In the genomic region with DNA sequence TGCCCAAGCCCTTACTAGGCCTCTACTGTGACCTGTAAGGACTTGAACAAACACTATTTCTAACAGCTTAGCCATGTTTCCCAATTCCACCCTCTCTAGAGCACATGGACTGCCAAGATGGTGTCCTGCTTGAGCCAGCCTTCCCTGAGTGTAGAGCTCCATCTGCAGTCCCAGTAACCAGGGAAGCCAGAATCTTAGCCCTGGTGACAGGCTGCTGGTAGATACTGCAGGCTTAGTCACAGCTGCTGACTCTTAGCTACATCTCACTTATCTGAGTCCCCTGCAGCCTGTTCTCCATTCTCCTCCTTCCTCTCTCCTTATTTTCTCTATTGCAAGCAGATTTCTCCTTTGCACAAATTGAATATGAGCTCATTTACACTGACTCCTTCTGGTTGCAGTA, we compare ENCODE assay signal across 27 mouse cellular contexts.
A peak's percentile ranks its signal among the peaks of the same experiment; 100 is the strongest.
DNase-seq lines count a peak whose midpoint lies in the region; ATAC-seq and TF ChIP-seq lines count a peak whose summit lies in the region.
"Had no signal": no experiment of that assay in that cellular context is flagged by ENCODE, and none has a peak within 500 bp of the region (broad histone marks: within the 10 kb centered on the region; RNA-seq: fewer than 3 reads in every experiment).

No protein-coding gene starts in this region.

- no peaks in the 10 kb centered on the region for H3K27me3 ChIP-seq in lung, postnatal 0 days (replicated peaks; ENCODE audit: insufficient read depth, low read length)
- H3K27me3 ChIP-seq: embryonic facial prominence, embryonic 13.5 days; forebrain, embryonic 12.5 days; forebrain, embryonic 15.5 days; heart, embryonic 13.5 days; hindbrain, embryonic 12.5 days; hindbrain, embryonic 15.5 days had no signal

- no peak overlapping the region for H3K4me2 ChIP-seq in lung, postnatal 0 days (replicated peaks; ENCODE audit: low read depth, low read length)
- H3K4me2 ChIP-seq: embryonic facial prominence, embryonic 13.5 days; forebrain, embryonic 12.5 days; forebrain, embryonic 15.5 days; heart, embryonic 13.5 days; hindbrain, embryonic 12.5 days; hindbrain, embryonic 15.5 days had no signal

- no peaks in the 10 kb centered on the region for H3K36me3 ChIP-seq in lung, postnatal 0 days (ENCODE audit: insufficient read depth, low read length)
- H3K36me3 ChIP-seq: embryonic facial prominence, embryonic 10.5 days; embryonic facial prominence, embryonic 13.5 days; forebrain, embryonic 12.5 days; forebrain, embryonic 15.5 days; heart, embryonic 10.5 days; heart, embryonic 13.5 days; hindbrain, embryonic 12.5 days; hindbrain, embryonic 15.5 days had no signal

- no peak overlapping the region for H3K4me3 ChIP-seq in lung, postnatal 0 days (ENCODE audit: low read depth, low read length)
- H3K4me3 ChIP-seq: embryonic facial prominence, embryonic 10.5 days; embryonic facial prominence, embryonic 13.5 days; erythroblast, embryonic 14.5 days; forebrain, embryonic 12.5 days; forebrain, embryonic 15.5 days; heart, embryonic 10.5 days; heart, embryonic 13.5 days; hindbrain, embryonic 12.5 days; hindbrain, embryonic 15.5 days had no signal

- ATAC-seq in lung, postnatal 0 days, result peak; percentile 59
- ATAC-seq: activated CD4-positive, CD25-positive, alpha-beta regulatory T cell, adult 4 months; CD4-positive, CD25-positive, alpha-beta regulatory T cell, adult 4 months; forebrain, embryonic 15.5 days; intestine, postnatal 0 days had no signal

- no peak for TF ChIP-seq EP300 in lung, postnatal 0 days (IDR thresholded peaks at IDR 0.05)

- no peak overlapping the region for H3K27ac ChIP-seq in lung, postnatal 0 days (ENCODE audit: low read length)
- H3K27ac ChIP-seq: embryonic facial prominence, embryonic 10.5 days; embryonic facial prominence, embryonic 13.5 days; forebrain, embryonic 12.5 days; forebrain, embryonic 15.5 days; heart, embryonic 10.5 days; heart, embryonic 13.5 days; hindbrain, embryonic 12.5 days; hindbrain, embryonic 15.5 days had no signal

- no peaks in the 10 kb centered on the region for H3K4me1 ChIP-seq in lung, postnatal 0 days (ENCODE audit: insufficient read depth, low read depth, low read length)
- H3K4me1 ChIP-seq: embryonic facial prominence, embryonic 13.5 days; forebrain, embryonic 12.5 days; forebrain, embryonic 15.5 days; heart, embryonic 10.5 days; heart, embryonic 13.5 days; hindbrain, embryonic 12.5 days; hindbrain, embryonic 15.5 days had no signal

- H3K9ac ChIP-seq in lung, postnatal 0 days (replicated peaks; ENCODE audit: low read depth), result no peak overlapping the region
- H3K9ac ChIP-seq: embryonic facial prominence, embryonic 13.5 days; forebrain, embryonic 12.5 days; forebrain, embryonic 15.5 days; heart, embryonic 13.5 days; hindbrain, embryonic 12.5 days; hindbrain, embryonic 15.5 days had no signal

- H3K9me3 ChIP-seq in lung, postnatal 0 days (ENCODE audit: low read length), result no peaks in the 10 kb centered on the region
- H3K9me3 ChIP-seq: embryonic facial prominence, embryonic 10.5 days; embryonic facial prominence, embryonic 13.5 days; forebrain, embryonic 12.5 days; forebrain, embryonic 15.5 days; heart, embryonic 10.5 days; heart, embryonic 13.5 days; hindbrain, embryonic 12.5 days; hindbrain, embryonic 15.5 days had no signal

- DNase-seq in heart, adult 11 months, result peak; percentile 49
- no peak for DNase-seq in heart, adult 8-10 months (ENCODE audit: low spot score)
- DNase-seq in lung, postnatal 0 days (ENCODE audit: low spot score), result peak; percentile 29
- DNase-seq in lung, postnatal 14 days, result no peak
- DNase-seq in adipocyte (ENCODE audit: low spot score), result peak; percentile 14
- no peak for DNase-seq in embryo, embryonic 9.5 days (ENCODE audit: extremely low spot score)
- DNase-seq: adrenal gland, postnatal 10 days; adrenal gland, postnatal 36 days; cerebellum, adult 11 months; cerebellum, adult 2 months; cerebellum, adult 9-11 months; cerebellum, postnatal 25 days; gastrocnemius, postnatal 10 days; gastrocnemius, postnatal 36 days; heart, postnatal 14 days had no signal

- TF ChIP-seq CTCF in lung, postnatal 0 days (IDR thresholded peaks at IDR 0.05), result no peak

Comparison
In these comparisons a context has a peak if more than half of its experiments do, and no peak if none do; other contexts are left out.
1. DNase-seq: peak in heart, adult 11 months (single experiment), lung, postnatal 0 days (single experiment) and adipocyte (single experiment); none in heart, adult 8-10 months (single experiment), lung, postnatal 14 days (single experiment) and embryo, embryonic 9.5 days (single experiment).